Mouse (Mus musculus) CD4-positive naive resting alpha-beta T cell, adult 76 days (primary cell): ENCODE measurements around the gene Gm38655. TPM values are rescaled to one million over a fixed set of nuclear protein-coding genes. Genes with fewer than 3 reads are reported as not detected.

Experiments
- total RNA-seq: library from RNA; stranded (reverse); gene quantifications from one replicate; pipeline ENCODE4 v1.2.4, GENCODE M21; 2023

The Gm38655 gene
- not detected for total RNA-seq

DNA sequence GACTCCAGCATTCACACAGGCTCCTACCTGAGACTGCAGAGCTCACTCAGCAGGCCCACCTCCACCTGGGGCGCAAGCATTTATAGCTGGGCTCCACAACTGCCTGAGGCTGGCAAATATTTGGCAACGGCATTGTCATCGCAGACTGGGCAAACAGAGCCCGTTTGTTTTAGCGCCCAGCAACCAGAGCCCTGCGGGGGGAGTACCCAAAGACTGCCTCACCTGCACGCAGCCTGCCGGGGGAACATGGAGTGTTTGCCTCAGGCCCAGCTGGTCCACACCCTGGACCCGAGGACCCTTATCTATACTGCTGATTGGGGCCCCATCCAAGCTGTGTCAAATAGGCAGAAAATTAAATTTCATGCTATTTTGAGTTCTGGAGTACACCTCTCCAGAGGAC lies at the start of gene Gm38655:
Gene Gm38655, minus strand, starts transcription at position 61 of the 400 bp plus-strand sequence.

DNA sequence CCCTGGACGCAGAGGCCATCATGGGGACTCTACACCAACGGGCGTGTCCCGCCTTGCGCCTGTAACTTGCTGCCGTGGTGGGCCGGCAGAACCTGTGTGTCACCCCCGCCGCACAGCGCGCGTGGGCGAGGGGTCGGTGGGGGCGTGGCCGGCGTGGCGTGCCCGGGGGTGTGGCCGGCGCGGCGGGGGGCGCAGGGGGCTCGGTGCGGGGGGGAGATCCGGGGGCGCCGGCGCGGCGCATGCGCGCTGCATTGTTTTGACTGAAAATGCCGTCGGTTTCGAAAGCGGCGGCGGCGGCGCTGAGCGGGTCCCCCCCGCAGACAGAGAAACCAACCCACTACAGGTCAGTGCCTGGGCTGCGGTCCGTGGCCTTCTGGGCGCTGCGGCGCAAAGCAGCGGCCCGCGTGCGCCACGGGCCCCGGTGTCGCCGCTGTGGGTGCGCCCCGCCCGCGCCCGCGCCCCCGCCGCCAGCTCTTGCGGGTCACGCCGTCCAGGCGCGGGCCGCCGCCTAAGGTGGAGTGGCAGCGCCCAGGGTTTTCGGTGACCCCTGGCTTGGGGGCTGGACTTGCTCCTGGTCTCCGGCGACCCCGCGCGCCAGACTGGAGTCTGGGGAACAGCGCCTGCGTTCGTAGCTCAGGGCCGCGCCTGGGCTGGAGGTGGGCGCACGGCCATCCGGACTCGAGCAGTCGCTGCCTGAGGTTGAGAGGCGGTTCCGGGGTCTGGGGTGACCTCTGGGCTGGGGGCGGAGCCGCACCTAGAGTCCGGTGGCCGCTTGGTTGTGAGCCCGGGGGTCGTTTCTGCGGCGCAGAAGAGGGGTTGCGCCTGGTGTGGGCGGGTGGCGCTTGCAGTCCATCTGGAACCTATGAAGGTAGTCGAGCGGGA lies 13.1 kb upstream of the Gm38655 start, which contains the start of gene Unkl:
Gene Unkl, plus strand, starts transcription at position 248 of the 882 bp plus-strand sequence.

DNA sequence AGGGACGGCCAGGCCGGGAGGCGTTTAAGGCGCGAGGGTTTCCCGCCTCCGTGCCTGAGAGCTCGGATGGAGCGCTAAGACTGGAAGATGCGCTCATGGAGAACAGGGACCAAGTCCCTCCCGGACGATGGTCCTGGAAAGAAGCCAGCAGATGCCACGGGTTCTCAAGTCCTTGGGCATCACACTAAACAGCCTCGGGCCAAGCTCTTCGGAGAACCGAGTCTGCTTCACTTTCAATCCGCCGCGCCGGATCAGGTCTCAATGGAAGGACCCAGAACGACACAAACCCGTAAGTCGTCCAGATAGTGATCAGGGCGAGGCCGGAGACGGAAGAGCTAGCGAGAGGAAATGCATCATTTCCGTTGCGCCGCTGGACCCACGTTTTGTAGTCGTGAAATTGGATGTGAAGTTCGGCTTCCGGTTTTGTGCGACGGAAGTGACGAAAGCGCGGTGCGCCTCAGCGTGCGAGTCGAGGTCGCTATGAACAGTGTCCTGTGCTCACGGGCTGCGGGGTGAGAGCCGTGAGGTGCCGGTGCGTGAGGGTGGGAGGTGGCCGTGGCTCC lies 8.9 kb upstream of the Gm38655 start, which contains the start of gene BC003965:
Gene BC003965, plus strand, starts transcription at position 426 of the 563 bp plus-strand sequence.

DNA sequence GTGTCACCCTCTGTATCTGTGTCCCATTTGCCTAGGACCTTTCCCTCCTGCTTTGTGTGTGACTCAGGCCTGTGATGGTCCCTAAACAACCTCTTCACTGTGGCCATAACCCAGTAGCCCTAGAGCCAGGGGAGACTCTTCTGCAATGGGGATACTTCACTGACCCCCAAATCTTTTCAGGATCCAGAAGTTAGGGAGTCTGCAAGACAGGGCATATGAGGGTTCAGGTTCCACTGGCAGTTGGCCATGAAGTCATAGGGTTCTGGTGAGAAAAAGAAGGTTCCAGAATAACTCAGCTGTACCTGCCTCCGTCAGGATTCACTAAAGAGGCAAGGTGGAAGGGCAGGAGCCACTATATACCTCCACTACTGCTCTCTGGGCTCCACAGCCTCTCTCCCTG lies 13.1 kb downstream of the Gm38655 start, which contains the start of gene Ccdc154:
Gene Ccdc154, plus strand, starts transcription at position 301 of the 400 bp plus-strand sequence.

DNA sequence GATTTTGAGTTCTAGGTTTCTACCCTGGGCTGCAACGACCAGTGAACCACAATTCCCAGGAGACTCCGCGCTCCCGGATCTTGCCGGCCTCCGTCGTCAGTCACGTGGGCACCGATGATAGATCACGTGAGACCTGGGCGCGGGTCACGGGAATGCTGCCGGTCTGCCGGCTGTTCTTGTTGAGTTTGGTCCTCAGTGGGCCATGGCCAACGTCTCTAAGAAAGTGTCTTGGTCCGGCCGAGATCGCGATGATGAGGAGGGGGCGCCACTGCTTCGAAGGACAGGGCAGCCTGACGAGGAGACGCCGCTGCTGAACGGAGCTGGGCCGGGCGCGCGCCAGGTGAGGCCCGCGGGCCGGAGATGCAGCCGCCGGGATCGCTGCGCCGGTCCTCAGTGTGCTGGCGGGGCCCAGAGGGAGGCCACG lies 42.0 kb downstream of the Gm38655 start, which contains the start of gene Clcn7:
Gene Clcn7, plus strand, starts transcription at position 117 of the 424 bp plus-strand sequence.

Other genes with a start within 250 kb of the Gm38655 start
- gene Mapk8ip3, start 238.5 kb downstream of the Gm38655 start, total RNA-seq, result 222 TPM
- gene Jpt2, start 214.8 kb downstream of the Gm38655 start, total RNA-seq, result 22.7 TPM
- 35.0 TPM for gene Cramp1l, start 159.7 kb downstream of the Gm38655 start, total RNA-seq
- 23.8 TPM for gene Ift140, start 159.4 kb downstream of the Gm38655 start, total RNA-seq
- not detected for gene Tmem204, start 91.9 kb downstream of the Gm38655 start, total RNA-seq
- 37.1 TPM for gene Telo2, start 59.5 kb downstream of the Gm38655 start, total RNA-seq
- gene Ptx4, start 54.7 kb downstream of the Gm38655 start, total RNA-seq, result not detected
- gene Clcn7, start 42.1 kb downstream of the Gm38655 start, total RNA-seq, result 33.9 TPM
- 0.29 TPM for gene Ccdc154, start 13.0 kb downstream of the Gm38655 start, total RNA-seq
- 10.6 TPM for gene BC003965, start 9.1 kb upstream of the Gm38655 start, total RNA-seq
- gene Unkl, start 12.9 kb upstream of the Gm38655 start, total RNA-seq, result 97.5 TPM
- gene Gnptg, start 64.7 kb upstream of the Gm38655 start, total RNA-seq, result 37.9 TPM
- 17.6 TPM for gene Tsr3, start 64.7 kb upstream of the Gm38655 start, total RNA-seq
- gene Baiap3, start 80.9 kb upstream of the Gm38655 start, total RNA-seq, result 5.7 TPM
- gene Ube2i, start 99.2 kb upstream of the Gm38655 start, total RNA-seq, result 448 TPM
- gene Prss34, start 122.9 kb upstream of the Gm38655 start, total RNA-seq, result 1.1 TPM
- gene Prss28, start 133.2 kb upstream of the Gm38655 start, total RNA-seq, result not detected
- gene Prss29, start 143.2 kb upstream of the Gm38655 start, total RNA-seq, result not detected
- not detected for gene Tpsab1, start 170.1 kb upstream of the Gm38655 start, total RNA-seq
- gene Tpsb2, start 190.8 kb upstream of the Gm38655 start, total RNA-seq, result not detected
- gene Tpsg1, start 193.8 kb upstream of the Gm38655 start, total RNA-seq, result not detected